Mouse (Mus musculus) heart, adult 2 months (tissue): Measurements from ENCODE around the gene Gigyf2.

Experiments used
- EP300 ChIP-seq: fragments of 200-500 bp; IDR thresholded peaks from 2 replicates; pipeline ENCODE4 v1.6.1; 2011; ENCODE audit warnings: low read depth, low read length, control low read depth; ENCODE audit not compliant: insufficient read depth
- POLR2A ChIP-seq: fragments of 200-500 bp; IDR thresholded peaks from 2 replicates; pipeline ENCODE4 v1.6.1; 2011; ENCODE audit warnings: mild to moderate bottlenecking, low read depth, low read length, control low read depth; ENCODE audit not compliant: insufficient read depth

GRCm38 (mm10) chr1:87406012-87406411 is 79.2 kb downstream of the Gigyf2 start:
- no peak for TF ChIP-seq POLR2A
- TF ChIP-seq EP300: no peak
